Mouse (Mus musculus) kidney, postnatal 0 days (tissue): ENCODE results near the gene Pgc. TPM values are rescaled to one million over a fixed set of nuclear protein-coding genes. Genes with fewer than 3 reads are reported as not detected.

Experiments
- ATAC-seq: fragments of 200-750 bp; cut with Nextera tagmentation; replicated peaks from 2 replicates; pipeline ENCODE4 v1.8.0; 2017; ENCODE audit warnings: low read depth, moderate number of reproducible peaks, moderate TSS enrichment, moderate library complexity; ENCODE audit not compliant: low FRiP score
- DNase-seq: peaks from one replicate; pipeline ENCODE4 v3.0.0-alpha.2; 2016; ENCODE audit warnings: low spot score
- H3K27ac ChIP-seq: fragments of 300-500 bp; sonication (generic); 2 replicates; pipeline ENCODE4 v1.5.1; 2014; ENCODE audit warnings: mild to moderate bottlenecking
- H3K27me3 ChIP-seq: fragments of 300-500 bp; sonication (generic); 2 replicates; pipeline ENCODE4 v1.6.1; 2014; ENCODE audit warnings: low read length, mixed read lengths; ENCODE audit not compliant: insufficient read depth
- H3K36me3 ChIP-seq: fragments of 300-500 bp; sonication (generic); 2 replicates; pipeline ENCODE4 v1.6.1; 2014; ENCODE audit warnings: low read length, mixed read lengths; ENCODE audit not compliant: insufficient read depth
- H3K4me1 ChIP-seq: fragments of 300-500 bp; sonication (generic); replicated peaks from 2 replicates; pipeline ENCODE4 v1.6.1; 2014; ENCODE audit warnings: antibody characterized with exemption, low read length, mixed read lengths; ENCODE audit not compliant: insufficient read depth
- H3K4me2 ChIP-seq: fragments of 300-500 bp; sonication (generic); 2 replicates; pipeline ENCODE4 v1.6.1; 2014; ENCODE audit warnings: mild to moderate bottlenecking, low read length, moderate library complexity, mixed read lengths
- H3K4me3 ChIP-seq: fragments of 300-500 bp; sonication (generic); replicated peaks from 2 replicates; pipeline ENCODE4 v1.5.1; 2014; ENCODE audit warnings: low read depth, low read length
- H3K9ac ChIP-seq: fragments of 300-500 bp; sonication (generic); 2 replicates; pipeline ENCODE4 v1.6.1; 2014; ENCODE audit warnings: low read depth, low read length
- H3K9me3 ChIP-seq: fragments of 300-500 bp; sonication (generic); replicated peaks from 2 replicates; pipeline ENCODE4 v1.6.1; 2016; ENCODE audit warnings: low read length, inconsistent platforms, mixed read lengths
- CTCF ChIP-seq: IDR thresholded peaks from 2 replicates; pipeline ENCODE4 v1.5.1; 2016; ENCODE audit warnings: antibody characterized with exemption, low read depth, mild to moderate bottlenecking, moderate library complexity
- WGBS: fragments of 180-500 bp; shearing (Covaris S2); extraction: QIAGEN DNeasy Blood & Tissue Kit; methylation state at CpG from one replicate; pipeline ENCODE4 v1.1.7; 2014; 5-methylcytosine and 5-hydroxymethylcytosine counted together
- polyA plus RNA-seq: library from polyadenylated mRNA; unstranded; fragments of >200 nt; fragmentation: Nextera tagmentation; extraction: Ambion mirVana; gene quantifications from 2 replicates; pipeline ENCODE4 v1.2.1, GENCODE M21; 2015

Pgc gene
- polyA plus RNA-seq, 1 experiment from 2014 or later, result 0.08 TPM

DNA sequence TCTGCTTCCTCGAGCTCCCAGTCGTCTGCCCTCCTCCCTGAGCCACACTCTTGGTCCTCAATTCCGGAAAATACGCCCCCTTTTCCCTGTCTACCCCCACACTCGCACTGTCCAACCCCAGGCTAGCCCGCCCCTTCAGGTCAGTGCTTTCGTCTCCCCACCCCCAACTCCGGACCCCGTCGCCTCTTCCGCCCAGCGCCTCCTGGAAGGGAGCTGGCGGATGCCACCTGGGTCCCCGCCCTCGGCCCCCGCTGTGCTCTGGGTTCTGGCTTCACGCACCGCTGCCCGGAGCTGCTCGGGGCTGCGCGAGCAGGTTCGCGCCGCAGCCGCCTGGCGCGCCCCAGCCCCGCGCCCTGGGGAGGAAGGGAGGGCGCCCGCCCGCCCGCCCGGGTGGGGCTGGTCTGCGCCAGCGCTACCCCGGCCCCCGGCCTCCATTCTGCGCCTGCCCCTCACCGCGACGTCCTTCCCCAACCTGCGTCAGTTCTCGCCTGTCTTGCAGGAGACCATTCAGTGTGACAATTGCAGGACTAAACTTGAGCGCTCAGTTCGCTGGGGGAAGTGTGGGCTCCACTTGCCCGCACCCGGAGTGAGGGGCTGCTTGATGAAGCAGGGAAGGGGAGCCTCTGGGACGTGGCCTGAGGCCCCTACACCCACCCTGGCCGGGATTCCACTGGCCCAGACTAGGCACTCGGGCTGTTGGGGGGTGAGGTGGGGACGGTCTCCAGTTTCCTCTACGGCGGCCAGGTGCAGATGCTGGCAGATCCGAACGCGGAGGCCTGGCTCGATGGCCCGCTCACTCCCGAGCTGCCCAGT, 11.6 kb downstream of the Pgc start:
- Histone ChIP-seq H3K4me3 (peak overlapping the region; percentile 66), H3K4me2 (peak overlapping the region; percentile 65), H3K36me3 (no peaks in the 10 kb centered on the region), H3K9me3 (no peaks in the 10 kb centered on the region), H3K27ac (peak overlapping the region; percentile 87), H3K9ac (peak overlapping the region; percentile 77), H3K27me3 (no peaks in the 10 kb centered on the region), H3K4me1 (peaks cover 13% of the 10 kb centered on the region)
- ATAC-seq, result peak; percentile 76
- DNase-seq, result peak; percentile 77
- TF ChIP-seq CTCF, result no peak
- WGBS, result under 1% methylated on average over 53 of the region's 61 CpGs

DNA sequence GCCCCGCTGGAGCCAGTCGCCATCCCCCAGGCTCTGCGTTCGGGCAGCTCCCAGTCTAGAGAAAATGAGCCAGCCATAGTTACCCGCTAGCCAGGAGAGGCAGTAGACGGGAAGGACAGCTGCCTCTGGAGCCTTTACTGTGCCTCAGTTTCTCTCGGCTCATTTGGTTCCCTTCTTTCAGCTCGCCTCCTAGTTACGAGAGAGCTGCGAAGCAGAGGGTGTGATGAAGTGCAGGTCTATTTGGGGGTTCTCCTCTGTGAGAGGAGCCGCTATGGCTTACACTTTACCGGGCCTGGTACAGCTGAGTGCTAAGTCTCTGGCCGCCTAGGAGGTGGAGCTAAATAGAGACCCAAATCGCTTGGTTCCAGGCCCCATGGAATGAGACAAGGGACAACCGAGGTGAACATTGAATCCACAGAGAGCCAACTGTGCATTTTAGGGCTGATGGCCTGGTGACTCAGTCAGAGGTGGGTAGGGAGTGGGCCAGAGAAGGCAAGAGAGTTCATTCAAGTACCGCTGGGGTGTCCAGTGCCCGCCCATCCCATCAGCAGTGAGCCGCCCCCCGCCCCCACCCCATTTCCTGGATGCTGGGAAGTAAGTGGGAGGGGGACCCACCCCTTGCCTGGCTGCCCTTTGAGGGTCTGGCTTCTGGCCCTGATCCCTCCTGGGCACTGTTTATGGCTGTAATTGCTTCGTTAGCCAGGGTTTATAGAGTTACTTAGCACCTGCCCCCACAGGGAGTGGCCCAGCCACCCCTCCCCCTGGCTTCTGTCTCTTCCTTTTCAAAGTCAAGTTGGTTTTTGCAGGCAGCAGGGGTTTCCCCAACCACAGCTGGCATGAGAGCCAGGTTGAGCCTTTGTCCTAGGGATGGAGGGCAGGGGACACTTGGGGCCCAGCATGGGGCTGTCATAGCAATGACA, 12.5 kb downstream of the Pgc start:
- H3K36me3 ChIP-seq, result no peaks in the 10 kb centered on the region
- peak; percentile 65 for DNase-seq
- no peaks in the 10 kb centered on the region for H3K9me3 ChIP-seq
- no peaks in the 10 kb centered on the region for H3K27me3 ChIP-seq
- peak overlapping the region; percentile 77 for H3K9ac ChIP-seq
- TF ChIP-seq CTCF, result no peak
- H3K27ac ChIP-seq, result peak overlapping the region; percentile 87
- H3K4me1 ChIP-seq, result peaks cover 13% of the 10 kb centered on the region
- 0 out of 2 replicates have a peak, but pooled peaks have one; percentile 2 for ATAC-seq
- H3K4me2 ChIP-seq, result peak overlapping the region; percentile 65
- peak overlapping the region; percentile 66 for H3K4me3 ChIP-seq
- WGBS, result 10% methylated on average over 20 of the region's 20 CpGs

DNA sequence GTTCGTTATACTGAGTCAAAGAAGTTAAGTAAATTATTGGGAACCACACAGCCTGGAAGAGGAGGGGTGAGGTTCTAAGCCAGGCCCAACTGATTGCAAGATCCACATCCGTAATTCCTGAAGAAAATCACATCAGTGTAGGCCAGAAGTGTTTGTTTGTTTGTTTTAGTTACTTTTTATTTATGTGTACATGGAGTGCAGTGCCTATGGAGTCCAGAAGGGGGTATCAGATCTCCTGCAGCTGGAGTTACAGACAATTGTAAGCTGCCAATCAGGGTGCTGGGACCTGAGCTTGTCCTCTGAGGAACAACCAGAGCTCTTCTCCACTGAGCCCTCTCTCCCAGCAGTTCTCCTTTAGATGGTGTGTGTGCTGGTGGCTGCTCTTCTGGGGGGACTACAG, 13.5 kb downstream of the Pgc start:
- ATAC-seq, result no peak
- peak; percentile 38 for TF ChIP-seq CTCF

DNA sequence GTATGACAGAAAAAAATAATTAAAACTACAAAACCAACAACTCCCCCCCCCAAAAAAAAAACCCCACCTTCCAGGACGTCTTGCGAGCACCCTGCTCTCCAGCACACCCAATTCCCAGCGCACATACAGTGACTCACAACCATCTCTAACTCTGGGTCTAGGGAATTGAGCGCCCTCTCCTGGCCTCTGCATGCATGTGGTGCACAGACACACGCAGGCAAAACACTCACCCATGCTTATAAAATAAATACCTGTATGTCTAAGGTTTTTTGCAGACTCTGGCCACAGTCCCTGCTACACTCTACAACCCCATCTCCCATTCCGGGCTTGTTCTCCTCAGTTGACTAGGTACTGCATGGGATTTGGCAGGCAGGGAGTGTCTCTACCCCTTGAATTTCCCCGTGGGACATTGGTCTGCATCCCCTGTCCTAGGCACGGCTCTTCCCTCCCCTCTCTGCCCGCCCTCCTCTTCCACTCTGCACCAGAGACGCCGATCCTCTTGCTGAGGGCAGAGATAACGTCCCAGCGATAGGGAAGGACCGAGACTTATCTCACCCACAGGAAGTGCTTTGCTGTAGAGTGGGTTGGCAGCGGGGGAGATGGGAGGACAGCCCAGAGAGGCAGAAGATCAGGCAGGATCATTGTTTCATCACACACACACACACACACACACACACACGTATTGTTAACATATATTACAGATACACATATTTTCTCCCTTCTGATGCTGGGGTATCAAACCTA, 16.5 kb downstream of the Pgc start:
- WGBS, result 48% methylated on average over 16 of the region's 16 CpGs
- Histone ChIP-seq H3K9ac (no peak overlapping the region), H3K36me3 (no peaks in the 10 kb centered on the region), H3K4me1 (peaks cover 13% of the 10 kb centered on the region), H3K4me2 (no peak overlapping the region), H3K27ac (no peak overlapping the region), H3K27me3 (no peaks in the 10 kb centered on the region), H3K4me3 (no peak overlapping the region), H3K9me3 (no peaks in the 10 kb centered on the region)
- DNase-seq, result no peak
- ATAC-seq, result no peak
- peak; percentile 45 for TF ChIP-seq CTCF

More for the DNA sequence above, 13.5 kb downstream of the Pgc start:
- Histone ChIP-seq H3K9me3 (no peaks in the 10 kb centered on the region), H3K4me2 (no peak overlapping the region), H3K4me3 (no peak overlapping the region), H3K27ac (no peak overlapping the region; the same call in 1 of the 2 replicates), H3K4me1 (peaks cover 13% of the 10 kb centered on the region), H3K27me3 (no peaks in the 10 kb centered on the region), H3K36me3 (no peaks in the 10 kb centered on the region), H3K9ac (no peak overlapping the region)
- 70% methylated on average over 2 of the region's 2 CpGs for WGBS
- no peak for DNase-seq

DNA sequence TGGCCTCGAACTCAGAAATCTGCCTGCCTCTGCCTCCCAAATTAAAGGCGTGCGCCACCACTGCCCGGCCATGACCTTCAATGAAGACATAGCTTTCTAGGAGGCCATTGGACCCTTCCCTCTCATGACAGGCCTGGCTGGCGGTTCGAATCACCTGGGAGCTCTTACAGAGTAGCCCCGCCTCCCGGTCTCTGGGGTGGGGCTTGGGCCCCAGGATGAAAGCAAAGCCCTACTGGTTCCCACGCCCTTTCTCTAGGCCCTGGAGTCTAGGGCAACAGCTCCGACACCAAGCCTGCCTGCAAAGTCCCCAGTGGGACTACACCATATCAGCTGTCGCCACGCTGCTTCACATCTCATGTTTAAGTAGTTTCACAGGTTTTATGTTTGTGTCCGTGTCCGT, 17.4 kb downstream of the Pgc start:
- H3K27me3 ChIP-seq, result no peaks in the 10 kb centered on the region
- H3K4me2 ChIP-seq, result no peak overlapping the region
- H3K9ac ChIP-seq, result no peak overlapping the region
- no peaks in the 10 kb centered on the region for H3K36me3 ChIP-seq
- 92% methylated on average over 14 of the region's 14 CpGs for WGBS
- H3K9me3 ChIP-seq, result no peaks in the 10 kb centered on the region
- peaks cover 6% of the 10 kb centered on the region for H3K4me1 ChIP-seq
- no peak for TF ChIP-seq CTCF
- no peak overlapping the region for H3K27ac ChIP-seq
- no peak overlapping the region for H3K4me3 ChIP-seq
- no peak for DNase-seq
- ATAC-seq, result no peak
